Mouse (Mus musculus): ENCODE measurements around the gene Rtraf.

Rtraf gene

GRCm38 (mm10) chr14:19800485-19800884 lies 23.1 kb downstream of the Rtraf start:
- DNase-seq (ENCODE audit: low read depth, low spot score), result no peak

GRCm38 (mm10) chr14:19796541-19797304 lies 26.9 kb downstream of the Rtraf start:
- DNase-seq (ENCODE audit: low read depth, low spot score), result no peak

- DNase-seq (ENCODE audit: low read depth, low spot score), result no peak
Measured at GRCm38 (mm10) chr14:19794881-19795280, 28.7 kb downstream of the Rtraf start.

GRCm38 (mm10) chr14:19788443-19788842 lies 35.2 kb downstream of the Rtraf start:
- DNase-seq (ENCODE audit: low read depth, low spot score), result no peak

GRCm38 (mm10) chr14:19785797-19786588 lies 37.6 kb downstream of the Rtraf start:
- DNase-seq (ENCODE audit: low read depth, low spot score), result no peak

- no peak for DNase-seq (ENCODE audit: low read depth, low spot score)
Measured at GRCm38 (mm10) chr14:19777945-19778344, 45.7 kb downstream of the Rtraf start.

GRCm38 (mm10) chr14:19777365-19777764 lies 46.3 kb downstream of the Rtraf start:
- DNase-seq (ENCODE audit: low read depth, low spot score), result no peak

GRCm38 (mm10) chr14:19776890-19777289 lies 46.7 kb downstream of the Rtraf start:
- no peak for DNase-seq (ENCODE audit: low read depth, low spot score)

- DNase-seq (ENCODE audit: low read depth, low spot score), result no peak
Measured at GRCm38 (mm10) chr14:19776179-19776578, 47.4 kb downstream of the Rtraf start.

- DNase-seq (ENCODE audit: low read depth, low spot score), result no peak
Measured at GRCm38 (mm10) chr14:19775491-19775890, 48.1 kb downstream of the Rtraf start.

- no peak for DNase-seq (ENCODE audit: low read depth, low spot score)
Measured at GRCm38 (mm10) chr14:19774036-19774628, 49.5 kb downstream of the Rtraf start.

GRCm38 (mm10) chr14:19771173-19771572 lies 52.5 kb downstream of the Rtraf start:
- peak; percentile 11 for DNase-seq (ENCODE audit: low read depth, low spot score)

GRCm38 (mm10) chr14:19769441-19770200 lies 54.0 kb downstream of the Rtraf start:
- no peak for DNase-seq (ENCODE audit: low read depth, low spot score)

- DNase-seq (ENCODE audit: low read depth, low spot score), result no peak
Measured at GRCm38 (mm10) chr14:19768648-19769047, 55.0 kb downstream of the Rtraf start.

- no peak for DNase-seq (ENCODE audit: low read depth, low spot score)
Measured at GRCm38 (mm10) chr14:19766380-19766649, 57.3 kb downstream of the Rtraf start.

GRCm38 (mm10) chr14:19765539-19766379 lies 57.9 kb downstream of the Rtraf start:
- DNase-seq (ENCODE audit: low read depth, low spot score), result no peak

- DNase-seq (ENCODE audit: low read depth, low spot score), result no peak
Measured at GRCm38 (mm10) chr14:19764331-19764730, 59.3 kb downstream of the Rtraf start.

GRCm38 (mm10) chr14:19763527-19763926 lies 60.1 kb downstream of the Rtraf start:
- no peak for DNase-seq (ENCODE audit: low read depth, low spot score)

- DNase-seq (ENCODE audit: low read depth, low spot score), result no peak
Measured at GRCm38 (mm10) chr14:19762014-19762413, 61.6 kb downstream of the Rtraf start.
